ENCODE assay signal across 22 mouse cellular contexts in genomic region chr4:62210035-62210434, GRCm38 (mm10). TPM values are rescaled to one million over a fixed set of nuclear protein-coding genes. Genes with fewer than 3 reads are reported as not detected.
A peak's percentile ranks its signal among the peaks of the same experiment; 100 is the strongest.
DNase-seq lines count a peak whose midpoint lies in the region; ATAC-seq and TF ChIP-seq lines count a peak whose summit lies in the region.
"Had no signal": no experiment of that assay in that cellular context is flagged by ENCODE, and none has a peak within 500 bp of the region (broad histone marks: within the 10 kb centered on the region; RNA-seq: fewer than 3 reads in every experiment).

No protein-coding gene starts in this region.

- peak; percentile 52 for TF ChIP-seq CTCF in hindbrain, postnatal 0 days (IDR thresholded peaks at IDR 0.05; ENCODE audit: low read depth)
- peak; percentile 49 for TF ChIP-seq CTCF in midbrain, postnatal 0 days (IDR thresholded peaks at IDR 0.05)

- H3K27me3 ChIP-seq in hindbrain, postnatal 0 days (ENCODE audit: insufficient read depth, low read length), result no peaks in the 10 kb centered on the region
- no peaks in the 10 kb centered on the region for H3K27me3 ChIP-seq in hindbrain, embryonic 12.5 days
- no peaks in the 10 kb centered on the region for H3K27me3 ChIP-seq in midbrain, postnatal 0 days (ENCODE audit: insufficient read depth, low read length)
- no peaks in the 10 kb centered on the region for H3K27me3 ChIP-seq in midbrain, embryonic 11.5 days (ENCODE audit: control insufficient read depth, insufficient read depth, low read length)
- no peaks in the 10 kb centered on the region for H3K27me3 ChIP-seq in limb, embryonic 13.5 days
- H3K27me3 ChIP-seq: midbrain, embryonic 15.5 days had no signal

- no peak overlapping the region for H3K9ac ChIP-seq in hindbrain, postnatal 0 days (replicated peaks; ENCODE audit: low read length)
- no peak overlapping the region for H3K9ac ChIP-seq in hindbrain, embryonic 12.5 days
- no peak overlapping the region for H3K9ac ChIP-seq in midbrain, postnatal 0 days (replicated peaks; ENCODE audit: low read length, poor library complexity, severe bottlenecking)
- no peak overlapping the region for H3K9ac ChIP-seq in midbrain, embryonic 11.5 days (ENCODE audit: low read length)
- H3K9ac ChIP-seq in limb, embryonic 13.5 days, result no peak overlapping the region
- H3K9ac ChIP-seq: hindbrain, embryonic 14.5 days had no signal

- DNase-seq in cerebellum, adult 9-11 months, result peak; percentile 20
- no peak for DNase-seq in cerebellum, postnatal 4 days (ENCODE audit: low spot score in 2 of 2)
- DNase-seq in hindbrain, postnatal 0 days (ENCODE audit: low spot score), result peak; percentile 50
- peak; percentile 33 for DNase-seq in midbrain, postnatal 0 days (ENCODE audit: low spot score)
- no peak for DNase-seq in midbrain, embryonic 11.5 days (ENCODE audit: low spot score, missing footprints)
- DNase-seq in gastrocnemius, adult 8-10 months (ENCODE audit: low spot score in 2 of 2), result no peak
- DNase-seq: adrenal gland, postnatal 36 days; heart, adult 11 months; kidney, adult 2 months; kidney, postnatal 36 days; left cerebral cortex, postnatal 4 days; lung, adult 18-20 months; thymus, adult 2 months had no signal

- H3K4me2 ChIP-seq in hindbrain, postnatal 0 days (ENCODE audit: low read depth, low read length), result no peak overlapping the region
- no peak overlapping the region for H3K4me2 ChIP-seq in hindbrain, embryonic 12.5 days (replicated peaks)
- H3K4me2 ChIP-seq in midbrain, postnatal 0 days (ENCODE audit: low read depth, low read length, poor library complexity, severe bottlenecking), result no peak overlapping the region
- no peak overlapping the region for H3K4me2 ChIP-seq in midbrain, embryonic 11.5 days
- H3K4me2 ChIP-seq in limb, embryonic 13.5 days (replicated peaks), result peak overlapping the region; percentile 73

- no peak for ATAC-seq in hindbrain, postnatal 0 days
- ATAC-seq in hindbrain, embryonic 12.5 days (ENCODE audit: low FRiP score), result no peak
- ATAC-seq in midbrain, postnatal 0 days (ENCODE audit: low FRiP score), result no peak
- no peak for ATAC-seq in midbrain, embryonic 11.5 days (ENCODE audit: low FRiP score)
- ATAC-seq in limb, embryonic 13.5 days (ENCODE audit: low FRiP score, low read depth), result no peak
- ATAC-seq: midbrain, embryonic 15.5 days had no signal

- H3K27ac ChIP-seq in hindbrain, postnatal 0 days, result no peak overlapping the region
- H3K27ac ChIP-seq in hindbrain, embryonic 12.5 days, result no peak overlapping the region
- H3K27ac ChIP-seq in midbrain, postnatal 0 days (ENCODE audit: low read depth, low read length), result no peak overlapping the region
- no peak overlapping the region for H3K27ac ChIP-seq in midbrain, embryonic 11.5 days (ENCODE audit: low read depth, low read length)
- H3K27ac ChIP-seq in limb, embryonic 13.5 days, result no peak overlapping the region
- H3K27ac ChIP-seq: hindbrain, embryonic 14.5 days had no signal

- H3K4me1 ChIP-seq in hindbrain, postnatal 0 days (ENCODE audit: insufficient read depth, low read length), result no peaks in the 10 kb centered on the region
- peaks cover 12% of the 10 kb centered on the region; the same call in 1 of the 2 replicates for H3K4me1 ChIP-seq in hindbrain, embryonic 12.5 days
- H3K4me1 ChIP-seq in midbrain, postnatal 0 days (ENCODE audit: insufficient read depth, low read length), result peaks cover 5% of the 10 kb centered on the region; the same call in 1 of the 2 replicates
- peaks cover 2% of the 10 kb centered on the region; the same call in 1 of the 2 replicates for H3K4me1 ChIP-seq in midbrain, embryonic 11.5 days (ENCODE audit: control insufficient read depth, insufficient read depth, low read length)
- H3K4me1 ChIP-seq in limb, embryonic 13.5 days, result peaks cover 22% of the 10 kb centered on the region; the same call in 1 of the 2 replicates

- no peak overlapping the region for H3K4me3 ChIP-seq in hindbrain, postnatal 0 days (ENCODE audit: low read length)
- no peak overlapping the region for H3K4me3 ChIP-seq in hindbrain, embryonic 12.5 days
- H3K4me3 ChIP-seq in midbrain, postnatal 0 days (ENCODE audit: low read depth, low read length), result no peak overlapping the region
- no peak overlapping the region for H3K4me3 ChIP-seq in midbrain, embryonic 11.5 days (ENCODE audit: low read depth, low read length)
- no peak overlapping the region for H3K4me3 ChIP-seq in limb, embryonic 13.5 days

- H3K36me3 ChIP-seq in hindbrain, postnatal 0 days (ENCODE audit: insufficient read depth, low read length), result no peaks in the 10 kb centered on the region
- H3K36me3 ChIP-seq in hindbrain, embryonic 12.5 days, result peaks cover 4% of the 10 kb centered on the region
- H3K36me3 ChIP-seq in midbrain, postnatal 0 days (ENCODE audit: insufficient read depth, low read length), result no peaks in the 10 kb centered on the region
- no peaks in the 10 kb centered on the region for H3K36me3 ChIP-seq in midbrain, embryonic 11.5 days (ENCODE audit: control insufficient read depth, insufficient read depth, low read length)
- peaks cover 7% of the 10 kb centered on the region for H3K36me3 ChIP-seq in limb, embryonic 13.5 days
- H3K36me3 ChIP-seq: midbrain, embryonic 15.5 days had no signal

- 40% methylated on average over 4 of the region's 4 CpGs for WGBS in hindbrain, postnatal 0 days
- WGBS in hindbrain, embryonic 12.5 days, result 44% methylated on average over 4 of the region's 4 CpGs
- WGBS in midbrain, postnatal 0 days, result 51% methylated on average over 4 of the region's 4 CpGs
- WGBS in midbrain, embryonic 11.5 days, result 49% methylated on average over 4 of the region's 4 CpGs
- 32% methylated on average over 4 of the region's 4 CpGs for WGBS in limb, embryonic 13.5 days

- H3K9me3 ChIP-seq in hindbrain, postnatal 0 days (ENCODE audit: low read length), result no peaks in the 10 kb centered on the region
- no peaks in the 10 kb centered on the region for H3K9me3 ChIP-seq in hindbrain, embryonic 12.5 days (replicated peaks)
- no peaks in the 10 kb centered on the region for H3K9me3 ChIP-seq in midbrain, postnatal 0 days (ENCODE audit: low read length)
- no peaks in the 10 kb centered on the region for H3K9me3 ChIP-seq in midbrain, embryonic 11.5 days (ENCODE audit: control insufficient read depth, low read length)
- H3K9me3 ChIP-seq in limb, embryonic 13.5 days, result no peaks in the 10 kb centered on the region
- H3K9me3 ChIP-seq: midbrain, embryonic 15.5 days had no signal

RNA-seq across cellular contexts. Expression of gene Zfp37, which starts 20.8 kb away (rescaled TPM):
- total RNA-seq in hindbrain, postnatal 0 days (2014; rRNA removed), result 12.5 and 14.4 TPM in 2 replicates
- polyA plus RNA-seq in hindbrain, postnatal 0 days (2015; fragmentation: Nextera tagmentation; extraction: Ambion mirVana), result 15.6 and 16.2 TPM in 2 replicates
- 29.4 and 30.2 TPM in 2 replicates for polyA plus RNA-seq in hindbrain, embryonic 12.5 days (2016; fragmentation: Nextera tagmentation; extraction: Ambion mirVana)
- 25.1 and 30.3 TPM in 2 replicates for total RNA-seq in midbrain, postnatal 0 days (2014; rRNA removed)
- 18.9 and 20.5 TPM in 2 replicates for polyA plus RNA-seq in midbrain, postnatal 0 days (2015; fragmentation: Nextera tagmentation; extraction: Ambion mirVana)
- polyA plus RNA-seq in midbrain, embryonic 11.5 days (2014; fragmentation: Nextera tagmentation; extraction: Ambion mirVana), result 29.3 and 35.7 TPM in 2 replicates
- 14.1 and 14.8 TPM in 2 replicates for polyA plus RNA-seq in limb, embryonic 13.5 days (2015; fragmentation: Nextera tagmentation; extraction: Ambion mirVana)
- total RNA-seq in gastrocnemius, adult 8-10 months (2022), result 1 to 10 TPM in 2 of 4 experiments, under 1 TPM in 2; 0.56 to 1.1 (median 0.97) TPM

RNA-seq across cellular contexts. Expression of gene Slc31a2, which starts 52.3 kb away (rescaled TPM):
- 17.7 and 19.3 TPM in 2 replicates for total RNA-seq in hindbrain, postnatal 0 days (2014; rRNA removed)
- polyA plus RNA-seq in hindbrain, postnatal 0 days (2015; fragmentation: Nextera tagmentation; extraction: Ambion mirVana), result 12.1 and 12.2 TPM in 2 replicates
- 12.9 and 13.0 TPM in 2 replicates for polyA plus RNA-seq in hindbrain, embryonic 12.5 days (2016; fragmentation: Nextera tagmentation; extraction: Ambion mirVana)
- 18.0 and 23.8 TPM in 2 replicates for total RNA-seq in midbrain, postnatal 0 days (2014; rRNA removed)
- 12.0 and 13.2 TPM in 2 replicates for polyA plus RNA-seq in midbrain, postnatal 0 days (2015; fragmentation: Nextera tagmentation; extraction: Ambion mirVana)
- polyA plus RNA-seq in midbrain, embryonic 11.5 days (2014; fragmentation: Nextera tagmentation; extraction: Ambion mirVana), result 9.1 and 10.2 TPM in 2 replicates
- 17.7 and 19.0 TPM in 2 replicates for polyA plus RNA-seq in limb, embryonic 13.5 days (2015; fragmentation: Nextera tagmentation; extraction: Ambion mirVana)
- total RNA-seq in gastrocnemius, adult 8-10 months (2022), result 1 to 10 TPM; 4.9 to 6.7 (median 5.4) TPM

RNA-seq across cellular contexts. Expression of gene Mup21, which starts 59.4 kb away (rescaled TPM):
- total RNA-seq in hindbrain, postnatal 0 days (2014; rRNA removed), result not detected in 2 replicates
- not detected in 2 replicates for polyA plus RNA-seq in hindbrain, postnatal 0 days (2015; fragmentation: Nextera tagmentation; extraction: Ambion mirVana)
- polyA plus RNA-seq in hindbrain, embryonic 12.5 days (2016; fragmentation: Nextera tagmentation; extraction: Ambion mirVana), result not detected in 2 replicates
- not detected in 2 replicates for total RNA-seq in midbrain, postnatal 0 days (2014; rRNA removed)
- polyA plus RNA-seq in midbrain, postnatal 0 days (2015; fragmentation: Nextera tagmentation; extraction: Ambion mirVana), result not detected in 2 replicates
- polyA plus RNA-seq in midbrain, embryonic 11.5 days (2014; fragmentation: Nextera tagmentation; extraction: Ambion mirVana), result not detected in 2 replicates
- polyA plus RNA-seq in limb, embryonic 13.5 days (2015; fragmentation: Nextera tagmentation; extraction: Ambion mirVana), result not detected in 2 replicates
- not detected for total RNA-seq in gastrocnemius, adult 8-10 months (2022)
- total RNA-seq: adrenal gland, postnatal 36 days; ES-E14; layer of hippocampus, postnatal 14 days; left cerebral cortex, postnatal 4 days; megakaryocyte progenitor cell, adult 5-6 weeks had no signal
- polyA plus RNA-seq: embryonic facial prominence, embryonic 11.5 days; heart, postnatal 0 days; hindbrain, embryonic 14.5 days; kidney, adult 2 months; midbrain, embryonic 15.5 days; thymus, adult 2 months had no signal

Comparison
In these comparisons a context has a peak if more than half of its experiments do, and no peak if none do; other contexts are left out.
1. DNase-seq: peak in cerebellum, adult 9-11 months (single experiment), hindbrain, postnatal 0 days (single experiment) and midbrain, postnatal 0 days (single experiment); none in cerebellum, postnatal 4 days (0 of 2), midbrain, embryonic 11.5 days (single experiment) and gastrocnemius, adult 8-10 months (0 of 2).